Mouse (Mus musculus) neural tube, embryonic 15.5 days (tissue): ENCODE data around the gene Lpin2. TPM values are rescaled to one million over a fixed set of nuclear protein-coding genes. Genes with fewer than 3 reads are reported as not detected.
A peak's percentile ranks its signal among the peaks of the same experiment; 100 is the strongest.

Experiments
- ATAC-seq: fragments of 200-750 bp; cut with Nextera tagmentation; 2 replicates; pipeline ENCODE4 v1.8.0; 2017; ENCODE audit warnings: mild to moderate bottlenecking, moderate TSS enrichment, moderate library complexity; ENCODE audit not compliant: low FRiP score
- H3K27ac ChIP-seq: fragments of 300-500 bp; sonication (generic); replicated peaks from 2 replicates; pipeline ENCODE4 v1.5.1; 2015; ENCODE audit warnings: mild to moderate bottlenecking, inconsistent platforms
- H3K27me3 ChIP-seq: fragments of 300-500 bp; sonication (generic); replicated peaks from 2 replicates; pipeline ENCODE4 v1.6.1; 2015; ENCODE audit warnings: inconsistent platforms
- H3K36me3 ChIP-seq: fragments of 300-500 bp; sonication (generic); 2 replicates; pipeline ENCODE4 v1.6.1; 2015; ENCODE audit warnings: inconsistent platforms
- H3K4me1 ChIP-seq: fragments of 300-500 bp; sonication (generic); 2 replicates; pipeline ENCODE4 v1.6.1; 2015; ENCODE audit warnings: inconsistent platforms
- H3K4me2 ChIP-seq: fragments of 300-500 bp; sonication (generic); 2 replicates; pipeline ENCODE4 v1.6.1; 2015; ENCODE audit warnings: inconsistent platforms, mild to moderate bottlenecking, moderate library complexity
- H3K4me3 ChIP-seq: fragments of 300-500 bp; sonication (generic); replicated peaks from 2 replicates; pipeline ENCODE4 v1.5.1; 2015; ENCODE audit warnings: mild to moderate bottlenecking, inconsistent platforms
- H3K9ac ChIP-seq: fragments of 300-500 bp; sonication (generic); replicated peaks from 2 replicates; pipeline ENCODE4 v1.6.1; 2015; ENCODE audit warnings: mild to moderate bottlenecking, inconsistent platforms
- H3K9me3 ChIP-seq: fragments of 300-500 bp; sonication (generic); replicated peaks from 2 replicates; pipeline ENCODE4 v1.6.1; 2016; ENCODE audit warnings: inconsistent platforms
- WGBS: fragments of 180-500 bp; shearing (Covaris S2); methylation state at CpG from one replicate; pipeline ENCODE4 v1.1.7; 2015; ENCODE audit warnings: mixed read lengths; 5-methylcytosine and 5-hydroxymethylcytosine counted together
- polyA plus RNA-seq: library from polyadenylated mRNA; unstranded; fragments of >200 nt; fragmentation: Nextera tagmentation; extraction: Ambion mirVana; gene quantifications from 2 replicates; pipeline ENCODE4 v1.2.1, GENCODE M21; 2015

The Lpin2 gene
- polyA plus RNA-seq, 1 experiment from 2014 or later: 42.6 TPM

DNA sequence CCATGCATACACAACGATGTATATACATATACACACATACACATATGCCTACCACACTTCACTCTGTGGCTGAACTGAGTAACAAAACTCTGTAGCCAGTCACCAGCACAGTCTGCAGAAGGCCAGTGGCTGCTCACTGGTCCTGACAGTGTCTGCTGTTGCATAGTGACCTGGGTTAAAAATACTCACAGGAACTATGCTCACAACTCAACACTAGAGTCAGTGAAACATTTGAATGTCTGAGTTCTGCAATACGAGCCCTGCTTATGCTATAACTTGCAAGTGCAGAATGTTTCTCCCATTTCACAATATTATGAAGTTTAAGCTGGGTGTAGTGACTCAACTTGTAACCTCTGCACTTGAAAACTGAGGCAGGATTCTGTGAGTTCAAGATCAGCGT is 39.0 kb downstream of the Lpin2 start:
- Histone ChIP-seq H3K4me2 (no peak overlapping the region), H3K4me1 (no peaks in the 10 kb centered on the region), H3K4me3 (no peak overlapping the region), H3K27ac (no peak overlapping the region), H3K27me3 (no peaks in the 10 kb centered on the region), H3K36me3 (peaks cover 6% of the 10 kb centered on the region; the same call in 1 of the 2 replicates), H3K9ac (no peak overlapping the region), H3K9me3 (no peaks in the 10 kb centered on the region)
- 91% methylated on average over 3 of the region's 3 CpGs for WGBS
- no peak for ATAC-seq

GRCm38 (mm10) chr17:71223676-71224075 is 41.3 kb downstream of the Lpin2 start:
- 78% methylated on average over 5 of the region's 5 CpGs for WGBS
- no peaks in the 10 kb centered on the region for H3K27me3 ChIP-seq
- no peaks in the 10 kb centered on the region for H3K9me3 ChIP-seq
- H3K9ac ChIP-seq: no peak overlapping the region
- no peaks in the 10 kb centered on the region for H3K4me1 ChIP-seq
- H3K27ac ChIP-seq: no peak overlapping the region
- no peak for ATAC-seq
- peaks cover 6% of the 10 kb centered on the region; the same call in 1 of the 2 replicates for H3K36me3 ChIP-seq
- no peak overlapping the region for H3K4me3 ChIP-seq
- H3K4me2 ChIP-seq: no peak overlapping the region

GRCm38 (mm10) chr17:71224521-71224920 is 42.2 kb downstream of the Lpin2 start:
- Histone ChIP-seq H3K4me3 (no peak overlapping the region), H3K9me3 (no peaks in the 10 kb centered on the region), H3K4me2 (no peak overlapping the region), H3K9ac (no peak overlapping the region), H3K27ac (no peak overlapping the region), H3K27me3 (no peaks in the 10 kb centered on the region), H3K4me1 (no peaks in the 10 kb centered on the region), H3K36me3 (peaks cover 6% of the 10 kb centered on the region; the same call in 1 of the 2 replicates)
- no peak for ATAC-seq
- 86% methylated on average over 2 of the region's 2 CpGs for WGBS

GRCm38 (mm10) chr17:71225091-71225490 is 42.7 kb downstream of the Lpin2 start:
- H3K9ac ChIP-seq: no peak overlapping the region
- 37% methylated on average over 5 of the region's 5 CpGs for WGBS
- H3K4me3 ChIP-seq: no peak overlapping the region
- H3K9me3 ChIP-seq: no peaks in the 10 kb centered on the region
- H3K36me3 ChIP-seq: peaks cover 8% of the 10 kb centered on the region; the same call in 1 of the 2 replicates
- H3K4me1 ChIP-seq: no peaks in the 10 kb centered on the region; the same call in 1 of the 2 replicates
- no peak for ATAC-seq
- H3K27me3 ChIP-seq: no peaks in the 10 kb centered on the region
- H3K27ac ChIP-seq: no peak overlapping the region
- no peak overlapping the region for H3K4me2 ChIP-seq

DNA sequence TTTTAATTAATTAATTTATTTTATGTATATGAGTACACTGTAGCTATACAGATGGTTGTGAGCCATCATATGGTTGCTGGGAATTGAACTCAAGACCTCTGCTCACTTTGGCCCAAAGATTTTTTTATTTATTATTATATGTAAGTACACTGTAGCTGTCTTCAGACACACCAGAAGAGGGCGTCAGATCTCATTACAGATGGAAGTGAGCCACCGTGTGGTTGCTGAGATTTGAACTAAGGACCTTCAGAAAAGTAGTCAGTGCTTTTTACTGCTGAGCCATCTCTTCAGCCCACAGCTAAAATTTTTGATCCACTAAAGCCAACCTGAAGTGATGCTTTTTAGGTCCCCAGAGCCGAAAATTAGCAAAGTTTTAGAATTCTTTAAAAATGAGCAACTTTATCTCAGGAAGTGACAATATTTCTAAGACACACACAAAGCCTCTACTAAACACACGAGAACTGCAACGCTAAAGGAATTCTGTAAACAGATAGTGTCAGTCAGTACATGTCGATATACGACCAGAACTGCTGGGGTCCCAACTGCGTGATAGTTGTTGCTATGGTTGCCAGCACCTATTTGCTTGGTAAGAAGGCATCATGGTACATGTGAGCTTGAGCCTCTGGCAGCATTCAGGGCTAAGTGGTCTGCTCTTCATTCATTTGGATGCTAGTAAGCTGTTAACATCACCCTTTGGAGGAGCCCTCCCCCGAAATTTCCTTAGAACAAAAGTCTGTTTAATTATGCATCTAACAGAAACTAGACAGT is 45.0 kb downstream of the Lpin2 start:
- no peak for ATAC-seq

DNA sequence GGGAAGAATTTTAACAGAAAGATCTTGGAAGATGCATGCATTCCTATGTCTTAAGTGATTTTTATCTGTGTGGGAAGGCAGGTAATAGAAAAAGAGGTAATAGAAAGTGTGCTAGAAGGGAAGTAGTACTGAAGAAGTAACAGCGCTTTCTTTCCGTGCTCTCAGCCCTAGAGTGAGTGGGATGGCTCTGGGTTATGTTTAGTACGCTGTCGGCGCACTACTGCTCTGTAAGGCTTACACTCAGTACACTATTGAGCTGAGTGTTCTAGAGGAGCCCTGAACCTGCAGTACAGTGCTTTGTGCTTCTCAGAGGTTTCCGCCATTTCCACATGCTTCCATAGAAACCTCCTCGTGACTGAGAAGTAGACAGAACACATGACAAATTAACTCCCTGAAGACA is 46.3 kb downstream of the Lpin2 start:
- no peak overlapping the region for H3K9ac ChIP-seq
- ATAC-seq: no peak
- H3K27me3 ChIP-seq: no peaks in the 10 kb centered on the region
- H3K27ac ChIP-seq: no peak overlapping the region
- 85% methylated on average over 7 of the region's 7 CpGs for WGBS
- no peaks in the 10 kb centered on the region; the same call in 1 of the 2 replicates for H3K4me1 ChIP-seq
- H3K4me3 ChIP-seq: no peak overlapping the region
- H3K9me3 ChIP-seq: no peaks in the 10 kb centered on the region
- H3K36me3 ChIP-seq: peaks cover 24% of the 10 kb centered on the region
- H3K4me2 ChIP-seq: no peak overlapping the region

More for the DNA sequence above, 45.0 kb downstream of the Lpin2 start:
- Histone ChIP-seq H3K27ac (no peak overlapping the region), H3K4me2 (no peak overlapping the region), H3K4me3 (no peak overlapping the region), H3K9me3 (no peaks in the 10 kb centered on the region), H3K4me1 (no peaks in the 10 kb centered on the region; the same call in 1 of the 2 replicates), H3K27me3 (no peaks in the 10 kb centered on the region), H3K36me3 (peaks cover 14% of the 10 kb centered on the region), H3K9ac (no peak overlapping the region)
- 84% methylated on average over 9 of the region's 9 CpGs for WGBS

DNA sequence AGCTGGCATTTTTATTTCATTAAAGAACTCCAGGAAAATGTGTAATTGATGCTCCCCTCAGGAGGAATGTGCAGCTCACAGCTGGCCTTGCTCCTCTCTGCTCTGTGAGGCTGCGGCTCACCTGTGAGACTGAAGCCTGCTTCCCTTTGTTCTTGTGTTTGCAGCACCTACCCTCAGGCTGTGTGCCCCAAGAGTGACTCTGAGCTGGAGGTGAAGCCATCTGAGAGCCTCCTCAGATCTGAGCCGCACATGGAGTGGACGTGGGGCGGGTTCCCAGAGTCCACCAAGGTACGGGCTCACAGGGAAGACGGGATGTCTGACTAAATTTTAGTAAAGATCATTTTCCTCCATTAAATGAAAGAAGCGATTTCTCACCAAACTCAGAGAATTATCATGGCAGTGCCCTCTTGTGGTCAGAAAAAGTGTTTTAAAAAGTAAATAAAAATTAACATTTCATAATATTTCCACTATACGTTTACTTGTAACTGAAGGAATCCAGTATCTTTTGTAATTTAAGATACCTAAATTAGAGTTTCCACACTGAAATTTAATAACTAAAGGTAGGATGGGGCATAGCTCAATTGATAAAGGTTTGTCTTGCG is 47.8 kb downstream of the Lpin2 start:
- Histone ChIP-seq H3K27ac (0 out of 2 replicates have a peak overlapping the region, but pooled peaks have one; percentile 28), H3K4me2 (no peak overlapping the region), H3K4me3 (no peak overlapping the region), H3K36me3 (peaks cover 21% of the 10 kb centered on the region), H3K9ac (no peak overlapping the region), H3K27me3 (no peaks in the 10 kb centered on the region), H3K4me1 (no peaks in the 10 kb centered on the region; the same call in 1 of the 2 replicates), H3K9me3 (no peaks in the 10 kb centered on the region)
- ATAC-seq: no peak
- 73% methylated on average over 9 of the region's 9 CpGs for WGBS

- Histone ChIP-seq H3K36me3 (peaks cover 27% of the 10 kb centered on the region), H3K9ac (no peak overlapping the region), H3K4me3 (no peak overlapping the region), H3K27ac (no peak overlapping the region), H3K9me3 (no peaks in the 10 kb centered on the region), H3K4me1 (no peaks in the 10 kb centered on the region; the same call in 1 of the 2 replicates), H3K4me2 (no peak overlapping the region), H3K27me3 (no peaks in the 10 kb centered on the region)
- 86% methylated on average over 2 of the region's 2 CpGs for WGBS
- no peak for ATAC-seq
Observed at GRCm38 (mm10) chr17:71231998-71232397, 49.6 kb downstream of the Lpin2 start.

- no peak for ATAC-seq
- Histone ChIP-seq H3K36me3 (peaks cover 37% of the 10 kb centered on the region), H3K4me1 (no peaks in the 10 kb centered on the region; the same call in 1 of the 2 replicates), H3K27ac (no peak overlapping the region), H3K4me3 (no peak overlapping the region), H3K4me2 (no peak overlapping the region), H3K27me3 (no peaks in the 10 kb centered on the region), H3K9me3 (no peaks in the 10 kb centered on the region), H3K9ac (no peak overlapping the region)
- WGBS: 94% methylated on average over 4 of the region's 4 CpGs
Observed at GRCm38 (mm10) chr17:71233210-71233609, 50.9 kb downstream of the Lpin2 start.

DNA sequence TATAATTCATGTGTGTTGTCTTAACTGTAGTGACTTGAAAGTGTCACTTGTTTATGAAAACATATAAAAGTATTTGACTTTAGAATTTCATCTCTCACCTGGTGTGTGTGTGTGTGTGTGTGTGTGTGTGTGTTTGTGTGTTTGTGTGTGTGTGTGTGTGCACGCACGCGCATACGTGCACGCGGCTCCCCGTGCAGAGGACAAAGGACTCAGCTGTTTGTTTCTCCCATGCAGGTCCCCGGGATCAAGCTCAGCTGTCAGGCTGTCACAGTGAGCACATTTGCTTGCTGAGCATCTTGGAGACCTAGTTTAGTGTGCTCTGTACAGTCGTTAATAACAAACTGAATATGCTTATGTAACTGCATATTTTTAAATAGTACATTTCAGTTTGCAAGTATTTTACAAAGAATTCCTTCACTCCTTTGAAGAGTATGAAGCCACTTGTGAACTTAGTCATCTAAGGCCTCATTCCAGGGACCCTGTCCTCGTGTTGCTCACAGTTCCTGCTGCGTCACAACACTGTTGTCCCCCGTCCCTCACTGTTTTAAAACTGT is 51.8 kb downstream of the Lpin2 start:
- Histone ChIP-seq H3K27ac (no peak overlapping the region), H3K4me2 (no peak overlapping the region), H3K4me3 (no peak overlapping the region), H3K9me3 (no peaks in the 10 kb centered on the region), H3K9ac (no peak overlapping the region), H3K36me3 (peaks cover 46% of the 10 kb centered on the region), H3K4me1 (no peaks in the 10 kb centered on the region; the same call in 1 of the 2 replicates), H3K27me3 (no peaks in the 10 kb centered on the region)
- 93% methylated on average over 12 of the region's 12 CpGs for WGBS
- ATAC-seq: no peak

GRCm38 (mm10) chr17:71235229-71235958 is 53.0 kb downstream of the Lpin2 start:
- Histone ChIP-seq H3K4me1 (no peaks in the 10 kb centered on the region), H3K27ac (no peak overlapping the region), H3K27me3 (no peaks in the 10 kb centered on the region), H3K4me3 (no peak overlapping the region), H3K9ac (no peak overlapping the region), H3K36me3 (peaks cover 49% of the 10 kb centered on the region), H3K9me3 (no peaks in the 10 kb centered on the region), H3K4me2 (no peak overlapping the region)
- ATAC-seq: no peak
- WGBS: 90% methylated on average over 12 of the region's 12 CpGs
